Mouse (Mus musculus): ENCODE measurements around the gene Ugt1a2.

- no peak for TF ChIP-seq CTCF (IDR thresholded peaks at IDR 0.05; ENCODE audit: control insufficient read depth, insufficient read depth, insufficient read length)
- no peak for TF ChIP-seq CEBPB (IDR thresholded peaks at IDR 0.05; ENCODE audit: low read depth)
These were observed 61.9 kb downstream of the Ugt1a2 start for GRCm38 (mm10) chr1:88262255-88262654.
